Mouse (Mus musculus) heart, adult 2 months (tissue): ENCODE measurements at regions not wholly inside any gene's neighbourhood (a gene's known extent, or its start where the extent isn't known, plus 50 kb on each side); places are given as distances from the start of the nearest gene placed in this dataset.

Experiments
- CTCF ChIP-seq: fragments of 200-600 bp; IDR thresholded peaks from 2 replicates; pipeline ENCODE4 v1.8.1; 2022; ENCODE audit warnings: antibody characterized with exemption, mild to moderate bottlenecking, moderate library complexity
- EP300 ChIP-seq: fragments of 200-500 bp; IDR thresholded peaks from 2 replicates; pipeline ENCODE4 v1.6.1; 2011; ENCODE audit warnings: low read depth, low read length, control low read depth; ENCODE audit not compliant: insufficient read depth
- POLR2A ChIP-seq: fragments of 200-500 bp; IDR thresholded peaks from 2 replicates; pipeline ENCODE4 v1.6.1; 2011; ENCODE audit warnings: mild to moderate bottlenecking, low read depth, low read length, control low read depth; ENCODE audit not compliant: insufficient read depth

GRCm38 (mm10) chr17:69850075-69850474 lies 118.8 kb upstream of the Dlgap1 start:
- no peak for TF ChIP-seq CTCF
- no peak for TF ChIP-seq EP300
- no peak for TF ChIP-seq POLR2A
